Mouse (Mus musculus) G1E-ER4 (cell line): Measurements from ENCODE around the gene Ncbp1. TPM values are rescaled to one million over a fixed set of nuclear protein-coding genes. Genes with fewer than 3 reads are reported as not detected.

Experiments used
- GATA1 ChIP-seq: IDR thresholded peaks from one replicate; pipeline ENCODE4 v1.8.0; 2012; ENCODE audit warnings: low read length, inconsistent platforms
- polyA plus RNA-seq: library from polyadenylated mRNA; stranded (reverse); fragments of >175 nt; gene quantifications from 2 replicates; pipeline ENCODE4 v1.2.3, GENCODE M21; 2012

Gene Ncbp1
- polyA plus RNA-seq, 1 experiment = 15.7 TPM

DNA sequence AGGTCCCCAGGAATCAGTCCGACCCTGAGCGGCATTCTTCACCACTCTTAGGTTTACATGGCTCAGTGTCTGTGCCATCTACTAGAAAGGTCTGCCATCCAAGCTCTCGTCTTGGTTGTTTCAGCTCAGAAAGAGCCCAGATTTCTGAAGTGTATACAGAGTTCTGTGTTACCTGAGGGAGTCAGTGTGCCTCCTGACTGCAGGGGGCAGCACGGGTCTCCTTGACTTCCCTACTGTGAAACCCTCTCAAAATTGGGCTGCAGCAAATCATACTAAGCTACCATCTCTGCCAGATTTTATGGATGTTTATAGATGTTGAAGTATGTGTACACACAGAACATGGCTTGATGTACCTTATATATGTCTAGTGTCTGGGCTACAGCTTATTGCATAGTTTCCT, 37.9 kb downstream of the Ncbp1 start:
- no peak for TF ChIP-seq GATA1

GRCm38 (mm10) chr4:46177018-46177417, 38.6 kb downstream of the Ncbp1 start:
- TF ChIP-seq GATA1 = no peak

DNA sequence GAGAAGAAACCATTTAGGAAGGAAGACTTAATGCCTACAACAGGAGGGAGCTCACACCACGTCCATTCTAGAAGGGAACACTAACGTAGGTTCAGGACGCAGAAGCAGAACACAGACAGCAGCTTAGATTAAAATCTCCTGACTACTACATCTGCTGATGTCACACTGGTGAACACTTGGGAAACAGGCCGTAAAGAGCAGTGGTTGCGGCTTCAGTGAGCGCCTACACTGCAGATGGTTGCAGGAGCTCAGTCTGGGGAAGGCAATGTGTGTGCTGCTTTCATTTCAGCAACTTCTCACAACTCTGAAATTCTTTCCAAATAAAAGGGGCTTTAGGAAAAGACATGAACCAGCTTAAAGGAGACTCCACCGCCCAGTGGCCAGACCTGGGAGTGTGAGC, 39.1 kb downstream of the Ncbp1 start:
- no peak for TF ChIP-seq GATA1

DNA sequence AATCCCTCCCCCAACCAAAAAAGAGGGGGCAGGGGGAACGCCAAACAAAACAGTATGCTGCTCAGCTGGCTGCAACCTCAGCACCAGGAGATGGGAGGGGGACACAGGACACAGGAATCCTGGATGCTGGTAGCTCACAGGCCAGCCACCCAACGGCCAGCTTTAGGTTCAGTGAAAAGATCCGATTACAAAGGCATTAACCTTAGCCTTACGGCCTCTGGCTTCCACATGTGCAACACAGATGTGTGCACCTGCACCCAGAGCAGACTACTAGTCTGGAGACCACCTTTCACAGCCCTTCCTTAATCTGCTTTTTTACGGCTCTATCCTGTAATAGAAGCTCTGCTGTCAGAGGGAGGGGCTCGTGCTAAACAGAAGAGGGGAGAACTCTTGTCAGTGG, 42.8 kb downstream of the Ncbp1 start:
- TF ChIP-seq GATA1 = no peak

DNA sequence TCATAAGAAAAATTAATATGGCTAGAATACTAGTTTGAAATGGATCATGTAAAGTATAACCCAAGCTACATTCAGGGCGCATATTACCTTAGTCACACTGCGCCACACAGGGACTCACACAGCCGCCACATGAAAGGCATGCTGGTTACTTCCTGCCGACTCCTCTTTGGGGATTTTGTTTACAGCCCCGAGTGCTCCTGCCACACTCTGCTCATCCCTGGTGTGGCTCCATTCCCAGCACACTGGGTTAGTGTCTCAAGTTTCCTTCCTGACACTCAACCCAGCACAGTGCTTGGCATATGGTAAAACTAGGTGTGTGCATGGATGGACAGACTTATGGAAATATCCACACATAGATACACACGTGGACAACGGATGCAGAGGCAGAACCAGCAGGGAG, 43.8 kb downstream of the Ncbp1 start:
- no peak for TF ChIP-seq GATA1

DNA sequence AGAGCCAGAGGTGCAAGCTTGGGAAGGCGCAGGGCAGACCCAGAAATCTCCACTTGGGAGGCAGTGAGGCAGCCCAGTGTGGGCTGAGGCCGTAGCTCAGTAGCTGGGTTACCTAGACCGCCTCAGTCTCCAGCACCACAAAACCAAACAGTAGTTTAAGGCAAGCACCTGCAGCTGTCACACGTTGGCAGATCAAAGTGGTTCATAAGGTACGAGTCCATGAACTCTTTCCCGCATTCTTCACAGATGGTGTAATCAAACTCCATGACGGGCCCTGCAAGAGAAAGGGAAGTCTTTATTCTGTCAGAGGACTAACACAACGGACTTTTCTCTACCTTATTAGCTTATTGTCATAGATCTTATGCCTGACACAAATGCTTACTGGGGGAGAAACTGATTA, 47.0 kb downstream of the Ncbp1 start:
- no peak for TF ChIP-seq GATA1

- TF ChIP-seq GATA1 = no peak
These were observed 47.5 kb downstream of the Ncbp1 start for GRCm38 (mm10) chr4:46185890-46186289.

- TF ChIP-seq GATA1 = no peak
These were observed 48.1 kb downstream of the Ncbp1 start for GRCm38 (mm10) chr4:46186466-46186865.

- no peak for TF ChIP-seq GATA1
These were observed 57.5 kb downstream of the Ncbp1 start, which contains the start of gene Xpa for GRCm38 (mm10) chr4:46195781-46196487. Gene Xpa (minus strand): TSS chr4:46196311.

GRCm38 (mm10) chr4:46196513-46196912, 58.1 kb downstream of the Ncbp1 start:
- no peak for TF ChIP-seq GATA1

DNA sequence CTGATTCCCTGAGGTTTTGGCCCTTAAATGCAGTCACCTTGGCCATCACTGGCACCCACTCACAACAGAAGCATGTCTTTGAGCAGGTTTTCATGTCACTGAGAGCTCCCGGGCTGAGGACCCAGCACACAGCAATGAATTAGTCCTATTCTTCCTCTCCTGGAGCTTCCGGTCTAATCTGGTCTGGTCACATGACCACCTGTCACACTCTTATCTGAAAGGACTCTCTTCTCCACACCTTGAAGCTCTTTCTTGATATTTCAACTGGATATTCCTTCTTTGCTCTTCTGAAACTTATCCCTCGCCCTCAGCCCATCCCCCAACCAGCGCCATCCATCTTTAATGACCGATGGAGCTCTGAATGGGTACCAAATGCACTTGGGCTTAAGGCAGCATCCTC, 59.7 kb downstream of the Ncbp1 start:
- no peak for TF ChIP-seq GATA1

DNA sequence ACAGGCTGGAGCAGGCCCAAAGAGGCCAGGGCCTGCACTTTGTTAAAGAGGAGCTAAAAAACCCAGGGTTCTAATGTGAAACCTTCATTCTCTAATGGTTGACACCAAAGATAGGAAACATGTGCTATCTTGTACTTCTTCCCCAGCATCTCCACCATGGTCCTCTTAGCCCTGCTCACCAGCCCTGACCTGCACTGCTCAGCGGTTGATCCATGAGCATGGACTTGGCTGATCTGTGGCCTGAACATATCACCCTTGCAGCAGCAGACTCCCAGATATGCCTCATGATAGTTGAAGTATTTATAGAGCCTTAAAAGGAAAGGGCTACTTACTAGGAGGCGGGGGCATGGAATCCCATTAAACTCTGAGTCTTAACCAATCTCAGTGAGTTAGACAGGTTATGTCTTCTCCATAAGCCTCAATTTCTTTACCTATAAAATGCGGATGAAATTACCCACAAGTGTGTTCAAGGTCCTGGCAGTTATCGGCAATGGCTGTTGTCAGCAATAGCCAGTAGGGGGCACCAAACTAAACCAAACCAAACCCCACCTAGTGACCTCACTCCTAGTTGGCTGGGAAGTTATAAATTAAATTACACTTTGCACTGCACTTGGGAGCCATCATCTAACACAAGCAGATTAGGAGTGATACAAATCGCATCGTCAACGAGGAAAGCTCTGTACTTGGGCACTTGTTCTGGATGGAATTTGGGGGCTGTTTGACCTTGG, 63.6 kb downstream of the Ncbp1 start:
- no peak for TF ChIP-seq GATA1

DNA sequence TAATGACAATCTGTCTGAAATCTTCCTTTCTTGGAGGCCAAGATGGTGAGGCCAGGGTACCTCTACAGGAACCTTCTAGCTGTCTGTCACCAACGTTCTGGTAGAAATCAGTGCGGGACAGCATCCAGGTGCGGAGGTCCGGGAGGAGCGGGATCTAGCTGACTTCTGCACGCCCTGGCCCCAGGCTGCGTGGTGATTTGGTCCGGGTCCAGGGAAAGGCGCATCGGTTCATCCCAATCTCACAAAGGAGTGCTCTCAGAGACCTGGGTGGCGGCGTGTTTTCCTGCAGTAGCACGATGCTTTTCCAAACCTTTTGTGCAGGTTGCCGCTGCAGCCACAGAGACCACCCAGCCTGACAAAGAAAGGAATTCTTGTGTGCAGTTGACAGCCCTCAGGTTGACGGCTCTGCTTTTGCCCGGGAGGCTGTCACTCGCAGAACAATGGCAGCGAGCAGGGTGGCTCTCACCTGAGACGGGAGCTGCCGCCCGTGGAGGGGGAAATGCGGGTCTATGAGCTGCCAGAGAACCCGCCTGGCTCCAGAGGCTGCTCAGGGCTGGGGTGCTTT, 64.2 kb downstream of the Ncbp1 start:
- no peak for TF ChIP-seq GATA1

- no peak for TF ChIP-seq GATA1
These were observed 82.7 kb downstream of the Ncbp1 start for GRCm38 (mm10) chr4:46221090-46221489.

Other genes starting within 250 kb of the Ncbp1 start
- gene Ccdc180, start 248.3 kb upstream of the Ncbp1 start, polyA plus RNA-seq = not detected in 2 replicates
- 0.24 and 0.26 TPM in 2 replicates for gene Tdrd7, start 173.3 kb upstream of the Ncbp1 start, polyA plus RNA-seq
- 1.5 and 2.1 TPM in 2 replicates for gene Tmod1, start 99.7 kb upstream of the Ncbp1 start, polyA plus RNA-seq
- gene Tstd2, start 81 bp downstream of the Ncbp1 start, polyA plus RNA-seq = 10.7 and 12.6 TPM in 2 replicates
- 16.7 and 29.1 TPM in 2 replicates for gene Xpa, start 57.7 kb downstream of the Ncbp1 start, polyA plus RNA-seq
- gene Foxe1, start 205.0 kb downstream of the Ncbp1 start, polyA plus RNA-seq = not detected in 2 replicates